Mouse (Mus musculus) adrenal gland, postnatal 10 days (tissue): Measurements from ENCODE around the gene Dnaic1. TPM values are rescaled to one million over a fixed set of nuclear protein-coding genes. Genes with fewer than 3 reads are reported as not detected.
A peak's percentile ranks its signal among the peaks of the same experiment; 100 is the strongest.

Experiments
- DNase-seq: peaks from one replicate; pipeline ENCODE4 v3.0.0; 2021; ENCODE audit warnings: mixed read lengths
- long read RNA-seq, 2 experiments: library from polyadenylated mRNA; stranded (forward); transcript quantifications; one replicate each; pipeline ENCODE4 v2.0.0; 2021
- total RNA-seq, 2 experiments: library from RNA; stranded (reverse); gene quantifications; 2 replicates each; pipeline ENCODE4 v1.2.3; 2021

The Dnaic1 gene
- 1 to 10 TPM; 3.3 to 3.5 TPM for total RNA-seq
- long read RNA-seq, experiment 1, partial matches to known transcripts, result 1 of 3 reads
- long read RNA-seq, experiment 1, other reads (novel, unspliced or antisense), result 2 of 3 reads
- long read RNA-seq, experiment 2, result 0 reads

- peak; percentile 98 for DNase-seq
Observed at GRCm38 (mm10) chr4:41569411-41569885, at the start of gene Dnaic1, which contains the start of gene Fam219a. Gene Dnaic1 (plus strand): TSS chr4:41569775. Gene Fam219a (minus strand): TSS chr4:41569538.

GRCm38 (mm10) chr4:41520641-41521040, 48.9 kb upstream of the Dnaic1 start:
- no peak for DNase-seq

- no peak for DNase-seq
Observed at GRCm38 (mm10) chr4:41522136-41522535, 47.4 kb upstream of the Dnaic1 start.

DNA sequence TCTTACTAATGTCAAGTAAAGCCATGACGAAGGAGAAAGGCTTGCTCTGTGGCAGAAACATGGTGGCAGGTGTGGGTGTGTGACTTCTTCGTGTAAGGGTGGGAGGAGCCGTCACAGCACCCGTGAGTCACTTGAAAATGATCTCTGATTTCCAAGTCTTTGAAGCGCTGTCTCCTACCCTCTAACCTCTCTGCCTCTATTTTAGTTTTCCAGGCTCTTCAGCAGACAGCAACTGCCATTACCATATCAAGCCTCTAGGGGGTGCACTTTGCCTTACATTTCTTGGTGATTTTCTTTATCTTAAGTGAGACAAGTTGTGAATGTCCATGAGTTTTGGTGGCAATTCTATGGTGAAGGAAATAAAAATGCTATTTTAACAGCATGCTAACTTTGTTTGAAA, 46.8 kb upstream of the Dnaic1 start:
- peak; percentile 57 for DNase-seq

DNA sequence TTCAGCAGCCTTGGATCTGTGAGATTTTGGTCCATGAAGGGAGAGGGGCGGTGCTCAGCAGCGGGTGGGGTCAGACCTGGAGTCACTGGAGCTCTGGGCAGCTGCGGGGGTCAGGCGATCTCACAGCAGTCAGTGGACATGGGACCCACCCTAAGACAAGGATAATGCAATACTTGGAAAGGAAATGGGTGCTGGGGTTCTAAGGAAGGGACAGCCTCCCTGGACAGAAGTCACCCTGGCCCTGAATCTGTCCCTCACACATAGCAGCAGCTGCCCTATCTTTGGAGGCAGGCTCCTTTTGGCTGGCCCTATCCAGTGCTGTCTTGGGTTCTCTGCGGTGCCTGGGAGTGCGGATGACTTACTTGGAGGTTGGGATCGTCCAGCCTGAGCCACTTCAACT, 45.7 kb upstream of the Dnaic1 start:
- DNase-seq, result no peak

DNA sequence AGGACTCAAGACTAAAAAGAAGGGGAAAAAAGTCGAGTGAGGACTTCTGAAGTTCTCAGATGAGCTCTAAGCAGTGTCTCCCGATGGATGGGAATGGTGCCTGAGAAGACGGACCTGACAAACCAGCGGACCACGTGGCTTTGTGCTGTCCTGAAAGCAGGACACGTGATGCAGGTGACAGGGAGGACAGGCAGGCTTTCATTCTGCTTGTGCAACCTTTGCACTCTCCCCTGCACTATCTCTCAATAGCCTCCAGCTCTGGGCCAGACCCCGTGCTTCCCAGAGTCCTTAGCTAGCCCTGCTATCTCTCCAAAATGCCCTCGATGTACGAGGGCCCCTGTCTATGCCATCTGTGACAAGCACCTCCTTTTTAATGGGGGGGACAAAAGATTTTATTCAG, 44.7 kb upstream of the Dnaic1 start:
- DNase-seq, result no peak

GRCm38 (mm10) chr4:41526553-41526952, 43.0 kb upstream of the Dnaic1 start:
- DNase-seq, result no peak

DNA sequence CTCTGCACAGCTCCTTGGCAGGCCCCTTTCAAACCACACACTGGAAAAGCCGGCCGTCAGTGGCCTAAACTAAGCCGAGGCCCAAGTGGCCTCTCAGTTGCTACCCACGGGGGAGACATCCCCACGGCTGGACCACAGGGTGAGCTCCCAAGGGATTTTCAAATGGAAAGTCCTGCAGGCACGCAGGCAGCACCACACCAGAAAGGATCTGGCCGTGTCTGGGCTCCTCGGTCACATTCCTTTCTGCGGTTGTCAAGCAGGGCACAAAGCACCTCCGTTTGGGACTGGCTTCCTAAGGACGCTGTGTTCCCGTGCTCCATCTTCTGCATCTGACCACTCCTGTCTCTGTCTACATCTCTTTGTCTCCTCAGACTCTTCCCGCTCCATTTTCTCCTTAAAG, 42.5 kb upstream of the Dnaic1 start:
- DNase-seq, result no peak

DNA sequence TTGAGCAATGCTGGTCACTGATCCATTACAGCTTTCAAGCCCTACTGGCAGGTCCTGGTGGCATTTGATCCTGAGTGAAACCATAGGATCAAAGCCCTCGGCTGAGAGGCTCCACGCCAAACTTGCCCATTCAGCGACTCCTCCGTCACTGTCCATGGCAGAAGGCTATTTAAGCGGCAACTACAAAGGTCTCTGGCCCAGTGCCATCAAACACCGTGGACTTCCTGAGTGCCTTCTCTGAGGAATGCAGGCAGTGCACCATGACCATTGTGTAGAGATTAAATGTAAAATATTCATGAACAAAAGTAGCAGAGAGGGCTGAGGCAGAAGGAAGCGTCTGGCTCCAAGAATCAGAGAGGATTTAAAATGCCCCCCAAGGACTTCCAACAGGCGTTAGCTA, 41.6 kb upstream of the Dnaic1 start:
- DNase-seq, result peak; percentile 63

DNA sequence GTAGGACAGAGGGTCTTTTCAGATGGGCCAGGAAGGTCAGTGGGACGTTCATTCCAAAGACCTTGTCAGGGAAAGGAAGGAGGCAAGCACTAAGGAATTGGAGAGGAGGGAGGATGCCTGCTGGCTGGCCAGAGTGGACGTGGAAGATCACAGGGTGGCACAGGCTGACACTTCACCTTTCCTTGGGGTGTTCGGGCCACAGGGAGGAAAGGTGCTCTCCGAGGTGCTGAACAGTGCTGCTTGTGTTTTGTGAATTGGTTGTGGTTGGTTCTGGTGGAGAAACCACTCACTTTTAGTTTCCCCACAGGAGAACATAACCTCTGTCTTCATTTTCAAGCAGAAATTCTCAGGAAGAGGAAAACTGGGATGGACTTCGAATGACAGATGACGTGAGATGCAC, 37.2 kb upstream of the Dnaic1 start:
- DNase-seq, result peak; percentile 66

GRCm38 (mm10) chr4:41534866-41535265, 34.7 kb upstream of the Dnaic1 start:
- no peak for DNase-seq

DNA sequence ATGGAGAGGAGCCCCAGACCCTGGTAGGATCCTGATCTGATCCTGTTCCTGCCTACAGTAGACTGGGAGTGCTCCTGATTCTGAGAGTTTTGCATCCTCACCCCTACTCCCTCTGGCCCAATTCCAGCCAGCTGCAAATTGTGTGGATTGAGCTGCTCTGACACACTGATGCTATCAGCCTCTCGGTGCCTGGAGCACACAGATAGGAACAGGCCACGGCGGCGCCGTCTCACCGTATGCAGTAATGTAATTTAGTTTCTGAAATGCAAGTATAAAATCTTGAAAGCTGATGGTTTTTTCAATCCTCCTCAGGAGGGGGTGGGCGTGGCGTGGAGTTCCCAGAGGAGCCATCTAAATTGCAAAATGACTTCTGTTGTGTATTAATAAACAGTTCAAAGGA, 27.4 kb upstream of the Dnaic1 start:
- no peak for DNase-seq

- peak; percentile 80 for DNase-seq
Observed at GRCm38 (mm10) chr4:41545985-41546384, 23.6 kb upstream of the Dnaic1 start.

DNA sequence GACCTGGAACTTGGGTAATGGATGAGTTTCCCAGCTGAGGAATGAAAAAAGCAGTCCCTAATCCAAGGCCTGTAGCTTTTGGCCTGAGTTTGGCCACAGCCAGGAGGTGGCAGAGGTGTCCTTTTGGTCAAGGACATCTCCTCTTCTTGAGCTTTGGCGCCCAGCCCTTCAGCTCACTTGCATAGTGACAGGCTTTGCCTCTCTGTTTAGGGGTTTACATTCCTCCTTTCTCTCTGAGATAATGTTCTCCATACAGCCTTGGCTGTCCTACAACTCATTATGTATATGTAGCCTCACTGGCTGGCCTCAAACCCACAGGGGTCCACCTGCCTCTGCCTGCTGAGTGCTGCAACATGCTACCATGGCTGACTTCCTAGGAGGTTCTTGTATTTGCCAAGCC, 22.5 kb upstream of the Dnaic1 start:
- no peak for DNase-seq

DNA sequence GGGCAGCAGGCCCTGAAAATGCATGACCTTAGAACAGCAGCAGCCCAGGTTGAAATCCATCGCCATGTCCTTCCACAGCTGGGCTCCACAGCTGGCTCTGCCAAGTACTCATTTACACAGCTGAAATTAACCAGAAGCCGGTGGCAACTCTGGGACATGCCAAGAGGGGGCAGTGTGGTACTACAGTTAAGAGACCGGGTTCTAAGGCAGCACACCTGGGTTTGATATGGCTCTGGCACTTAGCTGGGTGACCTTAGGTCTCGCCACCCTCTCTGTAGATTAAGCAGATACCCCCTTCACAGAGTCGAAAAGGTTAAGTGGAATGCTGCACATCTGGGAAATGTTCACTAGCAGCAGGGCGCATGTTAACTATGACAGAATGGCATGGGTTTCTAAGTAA, 17.0 kb upstream of the Dnaic1 start:
- peak; percentile 86 for DNase-seq

DNA sequence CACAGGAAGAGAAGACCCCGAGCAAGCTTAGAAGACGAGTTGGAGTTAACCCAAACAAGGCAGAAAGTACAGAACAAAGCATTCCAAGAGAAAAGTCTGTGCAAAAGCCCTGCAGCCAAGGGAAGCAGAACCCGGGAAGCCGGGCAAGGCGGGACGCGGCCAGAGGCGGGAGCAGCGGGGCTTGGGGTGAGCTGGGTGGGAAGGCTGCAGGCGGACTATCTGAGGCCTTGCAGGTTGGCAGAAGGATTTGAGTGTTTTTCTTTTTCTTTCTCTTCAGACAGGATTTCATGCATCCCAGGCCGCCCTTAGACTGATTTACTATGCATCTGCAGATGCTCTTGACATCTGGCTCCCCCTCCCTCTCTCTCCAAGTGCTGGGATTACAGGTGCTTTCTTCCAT, 16.5 kb upstream of the Dnaic1 start:
- no peak for DNase-seq

DNA sequence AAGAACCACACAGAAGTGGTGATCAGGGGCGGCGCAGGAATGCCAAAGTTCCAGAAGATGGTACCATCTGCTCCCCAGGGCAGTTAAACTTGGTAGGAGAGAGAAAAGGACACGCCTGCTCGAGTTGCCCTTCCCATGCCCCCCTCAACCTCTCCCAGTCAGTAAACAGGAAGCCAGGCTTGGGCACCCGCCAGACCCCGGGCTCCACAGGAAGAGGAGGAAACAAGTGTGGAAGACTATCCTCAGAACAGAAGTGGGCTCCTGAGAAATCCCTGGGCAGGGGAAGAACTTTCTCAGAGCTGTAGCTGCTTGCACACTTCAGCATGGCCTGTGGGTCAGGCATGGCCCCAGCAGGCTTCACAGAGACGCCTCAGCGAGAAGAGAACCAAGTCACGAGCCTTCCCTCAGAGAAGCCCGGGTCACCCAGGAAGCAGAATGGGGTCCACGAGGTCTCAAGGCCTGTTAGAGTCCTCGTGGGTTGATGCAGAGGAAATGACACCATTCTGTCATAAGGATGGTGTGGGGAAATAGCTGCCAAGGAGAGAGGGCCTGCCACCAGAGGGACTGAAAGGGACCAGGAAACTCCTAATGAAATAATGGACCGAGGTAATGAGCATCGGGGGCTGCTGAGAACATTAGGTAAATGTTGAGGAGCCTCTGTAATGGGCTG, 14.4 kb upstream of the Dnaic1 start:
- DNase-seq, result peak; percentile 69

GRCm38 (mm10) chr4:41556311-41556953, 13.1 kb upstream of the Dnaic1 start:
- DNase-seq, result no peak

DNA sequence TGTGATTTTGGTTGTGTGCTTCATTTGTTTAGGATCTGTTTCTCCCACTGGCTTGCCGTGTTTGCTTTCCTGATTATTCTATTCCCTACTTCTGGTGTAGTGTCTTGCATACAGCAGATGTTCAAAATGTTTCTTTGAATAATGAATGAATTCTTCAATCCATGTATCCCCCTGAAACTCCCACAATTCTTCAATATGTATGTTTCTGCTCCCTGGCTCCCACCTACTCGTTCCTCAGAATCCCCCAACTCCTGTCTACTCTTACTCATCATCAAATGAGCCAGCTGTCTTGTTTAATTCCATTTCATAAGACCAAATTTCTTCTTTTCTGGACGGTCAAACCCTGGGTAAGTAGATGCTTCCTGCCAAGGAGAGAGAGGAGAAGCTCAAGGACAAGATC, 12.5 kb upstream of the Dnaic1 start:
- no peak for DNase-seq

- DNase-seq, result no peak
Observed at GRCm38 (mm10) chr4:41563297-41563696, 6.3 kb upstream of the Dnaic1 start.

GRCm38 (mm10) chr4:41566123-41566522, 3.5 kb upstream of the Dnaic1 start:
- DNase-seq, result no peak

GRCm38 (mm10) chr4:41568239-41568638, 1.3 kb upstream of the Dnaic1 start:
- DNase-seq, result peak; percentile 23

DNA sequence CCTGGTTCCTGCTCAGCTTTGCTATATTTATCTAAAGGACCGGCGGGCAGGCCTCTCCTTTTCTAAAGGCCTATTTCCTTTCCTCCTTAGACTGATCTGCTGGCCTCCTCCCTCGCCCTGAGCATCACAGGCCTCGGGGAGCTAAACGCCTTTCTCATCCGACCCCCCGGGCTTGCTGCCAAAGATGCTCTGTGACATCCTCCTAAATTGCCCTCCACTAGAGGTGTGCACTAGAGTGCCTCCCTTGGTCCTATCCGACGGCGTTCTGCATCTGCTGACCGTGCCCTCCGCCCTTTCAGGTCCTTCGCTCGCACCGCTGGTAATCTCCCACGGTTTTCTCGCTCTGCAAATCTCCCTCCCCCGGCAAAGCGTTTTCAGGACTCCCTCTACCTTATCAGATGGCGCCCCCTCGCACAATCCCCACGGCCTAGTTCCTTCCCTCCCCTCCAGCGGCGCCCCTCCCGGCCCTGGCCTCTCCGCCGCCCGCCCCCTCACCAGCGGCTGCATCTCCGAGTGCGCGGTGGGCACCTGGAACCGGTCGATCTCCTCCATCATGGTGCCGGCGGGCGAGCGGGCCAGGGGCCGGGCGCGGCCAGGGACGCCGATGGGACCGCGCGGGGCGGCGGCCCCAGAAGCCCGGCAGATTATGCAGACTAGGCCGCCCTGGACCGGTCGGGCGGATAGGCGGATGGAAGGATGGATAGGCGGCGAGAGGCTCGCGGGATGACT, 729 bp upstream of the Dnaic1 start:
- DNase-seq, result peak; percentile 43
